18 mouse cellular contexts compared by ENCODE assay signal in the genomic region with DNA sequence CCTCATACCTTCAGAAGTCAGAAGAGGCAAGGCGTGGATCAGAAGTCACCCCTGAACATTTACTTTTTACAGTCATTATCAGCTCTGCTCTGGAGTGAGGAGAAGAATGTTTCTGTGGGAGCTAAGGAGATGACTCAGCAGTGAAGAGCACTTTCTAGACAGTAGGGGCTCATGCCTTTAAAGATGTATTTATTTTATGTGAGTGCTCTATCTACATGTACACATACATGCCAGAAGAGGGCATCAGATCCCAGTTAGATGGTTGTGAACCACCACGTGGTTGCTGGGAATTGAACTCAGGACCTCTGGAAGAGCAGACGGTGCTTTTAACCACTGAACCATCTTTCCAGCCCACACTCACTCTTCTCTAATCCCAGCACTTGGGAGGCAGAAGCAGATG. TPM values are rescaled to one million over a fixed set of nuclear protein-coding genes. Genes with fewer than 3 reads are reported as not detected.
DNase-seq lines count a peak whose midpoint lies in the region; ATAC-seq and TF ChIP-seq lines count a peak whose summit lies in the region.
"Had no signal": no experiment of that assay in that cellular context is flagged by ENCODE, and none has a peak within 500 bp of the region (broad histone marks: within the 10 kb centered on the region; RNA-seq: fewer than 3 reads in every experiment).

No protein-coding gene starts in this region.

- no peaks in the 10 kb centered on the region for H3K27me3 ChIP-seq in liver, embryonic 11.5 days (replicated peaks; ENCODE audit: control insufficient read depth, insufficient read depth, low read length)
- H3K27me3 ChIP-seq in liver, embryonic 14.5 days (ENCODE audit: control insufficient read depth, insufficient read depth, low read length) = no peaks in the 10 kb centered on the region
- H3K27me3 ChIP-seq: forebrain, embryonic 15.5 days; heart, embryonic 12.5 days; neural tube, embryonic 15.5 days had no signal

- H3K4me2 ChIP-seq in liver, embryonic 11.5 days = no peak overlapping the region
- H3K4me2 ChIP-seq in liver, embryonic 14.5 days (ENCODE audit: low read depth) = no peak overlapping the region
- H3K4me2 ChIP-seq: forebrain, embryonic 15.5 days; heart, embryonic 12.5 days; hindbrain, embryonic 14.5 days; neural tube, embryonic 15.5 days had no signal

- no peak overlapping the region for H3K9ac ChIP-seq in liver, embryonic 11.5 days (ENCODE audit: low read depth, low read length)
- no peak overlapping the region for H3K9ac ChIP-seq in liver, embryonic 14.5 days (replicated peaks)
- H3K9ac ChIP-seq: forebrain, embryonic 15.5 days; heart, embryonic 12.5 days; hindbrain, embryonic 14.5 days; neural tube, embryonic 15.5 days had no signal

- 66% methylated on average over 3 of the region's 3 CpGs for WGBS in liver, embryonic 11.5 days
- WGBS in liver, embryonic 14.5 days (ENCODE audit: insufficient replicate concordance) = 51% methylated on average over 3 of the region's 3 CpGs

- DNase-seq in liver, embryonic 11.5 days (ENCODE audit: low spot score) = no peak
- DNase-seq in liver = no peak
- peak; percentile 62 for DNase-seq in 3T3-L1 (ENCODE audit: low read depth, low spot score)
- peak; percentile 64 for DNase-seq in ES-CJ7 (ENCODE audit: low read depth, low spot score)
- DNase-seq in liver, embryonic 14.5 days (ENCODE audit: low read depth in 3 of 3, low spot score in 3 of 3) = no peak
- no peak for DNase-seq in testis, postnatal 14 days (ENCODE audit: low spot score)
- DNase-seq in ovary, postnatal 14 days (ENCODE audit: low spot score) = no peak
- DNase-seq: adrenal gland, postnatal 36 days; cerebellum, adult 2 months; gastrocnemius, postnatal 36 days; left cerebral cortex, postnatal 4 days; thymus, adult 18-20 months had no signal

- no peak overlapping the region for H3K27ac ChIP-seq in liver, embryonic 11.5 days (ENCODE audit: low read depth, low read length)
- H3K27ac ChIP-seq in liver, embryonic 14.5 days = no peak overlapping the region
- H3K27ac ChIP-seq: forebrain, embryonic 15.5 days; hindbrain, embryonic 14.5 days; neural tube, embryonic 15.5 days had no signal

- H3K4me3 ChIP-seq in liver, embryonic 11.5 days (ENCODE audit: low read depth, low read length) = no peak overlapping the region
- H3K4me3 ChIP-seq in liver, embryonic 14.5 days (ENCODE audit: insufficient read depth in 1 of 2, low read depth in 2 of 2, low read length in 2 of 2) = no peak overlapping the region
- H3K4me3 ChIP-seq: erythroblast, embryonic 14.5 days; forebrain, embryonic 15.5 days; heart, embryonic 12.5 days; neural tube, embryonic 15.5 days had no signal

- peak; percentile 19; the same call in 1 of the 2 replicates for TF ChIP-seq CTCF in liver, embryonic 14.5 days (IDR thresholded peaks at IDR 0.05; ENCODE audit: low read depth)

- 0 out of 2 replicates have a peak, but pooled peaks have one; percentile 36 for ATAC-seq in liver, embryonic 11.5 days (replicated peaks; ENCODE audit: low FRiP score)
- ATAC-seq in liver, embryonic 14.5 days (ENCODE audit: insufficient read depth) = peak; percentile 15; the same call in 1 of the 2 replicates
- ATAC-seq: forebrain, embryonic 15.5 days; intestine, embryonic 16.5 days had no signal

- no peak for TF ChIP-seq EP300 in liver, embryonic 14.5 days (IDR thresholded peaks at IDR 0.05; ENCODE audit: low read depth)

- peaks cover 14% of the 10 kb centered on the region; the same call in 1 of the 2 replicates for H3K36me3 ChIP-seq in liver, embryonic 11.5 days (ENCODE audit: control insufficient read depth, insufficient read depth, low read length)
- peaks cover 28% of the 10 kb centered on the region; the same call in 1 of the 2 replicates for H3K36me3 ChIP-seq in liver, embryonic 14.5 days (replicated peaks; ENCODE audit: control insufficient read depth, insufficient read depth, low read depth)

- H3K4me1 ChIP-seq in liver, embryonic 11.5 days (replicated peaks; ENCODE audit: control insufficient read depth, insufficient read depth, low read length) = peaks cover 5% of the 10 kb centered on the region; the same call in 1 of the 2 replicates
- H3K4me1 ChIP-seq in liver, embryonic 14.5 days (replicated peaks; ENCODE audit: control insufficient read depth in 2 of 2, insufficient read depth in 2 of 2, low read length in 1 of 2) = no peaks in the 10 kb centered on the region; a peak in 1 of 4 replicates
- H3K4me1 ChIP-seq: forebrain, embryonic 15.5 days; heart, embryonic 12.5 days; neural tube, embryonic 15.5 days had no signal

- no peaks in the 10 kb centered on the region for H3K9me3 ChIP-seq in liver, embryonic 11.5 days (ENCODE audit: control insufficient read depth, low read length)
- H3K9me3 ChIP-seq in liver, embryonic 14.5 days (ENCODE audit: control insufficient read depth, low read length) = no peaks in the 10 kb centered on the region
- H3K9me3 ChIP-seq: forebrain, embryonic 15.5 days; heart, embryonic 12.5 days; neural tube, embryonic 15.5 days had no signal

RNA-seq across cellular contexts. Expression of a gene that starts 9.7 kb away (rescaled TPM):
- polyA plus RNA-seq in liver, embryonic 11.5 days (2014; fragmentation: Nextera tagmentation; extraction: Ambion mirVana) = 11.6 and 12.7 TPM in 2 replicates
- polyA plus RNA-seq in liver, embryonic 14.5 days (2012; rRNA removed) = 6.7 and 7.7 TPM in 2 replicates
- 6.6 and 7.0 TPM in 2 replicates for polyA plus RNA-seq in liver, embryonic 14.5 days (2014; fragmentation: Nextera tagmentation; extraction: Ambion mirVana)

RNA-seq across cellular contexts. Expression of a gene that starts 23.1 kb away (rescaled TPM):
- 9.2 and 9.6 TPM in 2 replicates for polyA plus RNA-seq in liver, embryonic 11.5 days (2014; fragmentation: Nextera tagmentation; extraction: Ambion mirVana)
- polyA plus RNA-seq in liver, embryonic 14.5 days (2012; rRNA removed) = 2.8 and 2.9 TPM in 2 replicates
- 2.5 TPM in 2 replicates for polyA plus RNA-seq in liver, embryonic 14.5 days (2014; fragmentation: Nextera tagmentation; extraction: Ambion mirVana)

RNA-seq across cellular contexts. Expression of a gene that starts 41.6 kb away (rescaled TPM):
- polyA plus RNA-seq in liver, embryonic 11.5 days (2014; fragmentation: Nextera tagmentation; extraction: Ambion mirVana) = 46.3 and 52.5 TPM in 2 replicates
- polyA plus RNA-seq in liver, embryonic 14.5 days (2012; rRNA removed) = 3.8 TPM in 2 replicates
- polyA plus RNA-seq in liver, embryonic 14.5 days (2014; fragmentation: Nextera tagmentation; extraction: Ambion mirVana) = 8.2 and 10.2 TPM in 2 replicates

Comparison
In these comparisons a context has a peak if more than half of its experiments do, and no peak if none do; other contexts are left out.
1. DNase-seq: peak in 3T3-L1 (single experiment) and ES-CJ7 (single experiment); none in liver, embryonic 11.5 days (single experiment), liver (single experiment), liver, embryonic 14.5 days (0 of 3), testis, postnatal 14 days (single experiment) and ovary, postnatal 14 days (single experiment).